Mouse (Mus musculus): ENCODE data around the gene Slc25a36. TPM values are rescaled to one million over a fixed set of nuclear protein-coding genes. Genes with fewer than 3 reads are reported as not detected.

Slc25a36 gene
- polyA plus RNA-seq, 1 experiment from 2014 or later = 74.2 TPM

GRCm38 (mm10) chr9:97141723-97142122, 30.8 kb upstream of the Slc25a36 start:
- Histone ChIP-seq H3K4me1 (ENCODE audit: control insufficient read depth, insufficient read depth, low read length) (no peaks in the 10 kb centered on the region), H3K27me3 (ENCODE audit: control insufficient read depth, insufficient read depth, low read length) (no peaks in the 10 kb centered on the region), H3K27ac (ENCODE audit: low read length) (no peak overlapping the region), H3K9ac (ENCODE audit: low read length) (no peak overlapping the region), H3K4me3 (replicated peaks; ENCODE audit: low read length) (no peak overlapping the region), H3K9me3 (replicated peaks; ENCODE audit: control insufficient read depth, low read length) (no peaks in the 10 kb centered on the region), H3K36me3 (ENCODE audit: control insufficient read depth, insufficient read depth, low read length) (no peaks in the 10 kb centered on the region), H3K4me2 (ENCODE audit: low read depth, low read length) (no peak overlapping the region)
- ATAC-seq (ENCODE audit: insufficient read depth, low FRiP score) = no peak
- WGBS = 67% methylated on average over 2 of the region's 2 CpGs

DNA sequence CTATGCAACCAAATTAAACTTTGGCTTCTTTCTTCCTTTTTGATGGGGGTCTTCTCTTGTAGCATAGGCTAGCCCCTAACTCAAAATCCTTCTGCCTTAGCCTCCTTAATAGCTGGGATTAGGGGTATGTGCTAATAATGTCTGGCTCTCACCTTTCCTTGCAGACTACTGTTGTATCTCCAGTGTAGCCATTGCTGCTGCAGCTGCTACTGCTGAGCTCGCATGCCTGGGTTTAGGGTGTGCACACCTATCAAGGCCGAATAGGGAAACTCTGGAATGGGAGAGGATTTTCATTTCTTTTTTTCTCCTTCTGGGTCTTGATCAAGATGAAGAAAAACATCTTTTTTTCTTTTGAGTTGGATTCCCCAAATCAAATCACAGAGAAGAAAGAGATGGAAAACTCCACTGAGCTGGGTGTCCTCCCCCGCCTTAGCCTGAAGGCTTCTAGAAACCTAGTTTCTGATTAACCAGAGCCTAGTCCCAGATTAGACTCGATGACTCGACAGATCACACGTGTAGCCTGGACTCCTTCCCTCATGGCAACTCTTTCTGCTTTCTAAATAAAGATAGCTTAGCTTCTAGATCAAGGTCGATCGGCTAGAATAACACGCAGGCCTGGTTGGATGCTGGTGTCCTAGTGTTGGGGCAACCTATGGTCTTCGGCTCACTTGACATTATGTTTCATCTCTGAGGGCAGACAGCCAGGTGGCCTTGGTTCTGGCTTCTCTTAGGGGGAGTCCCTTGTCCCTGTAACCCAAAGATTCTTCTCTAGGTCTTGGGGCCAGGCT, 29.4 kb upstream of the Slc25a36 start:
- Histone ChIP-seq H3K4me1 (ENCODE audit: control insufficient read depth, insufficient read depth, low read length) (no peaks in the 10 kb centered on the region), H3K4me3 (replicated peaks; ENCODE audit: low read length) (no peak overlapping the region), H3K27me3 (ENCODE audit: control insufficient read depth, insufficient read depth, low read length) (no peaks in the 10 kb centered on the region), H3K9me3 (replicated peaks; ENCODE audit: control insufficient read depth, low read length) (no peaks in the 10 kb centered on the region), H3K4me2 (ENCODE audit: low read depth, low read length) (no peak overlapping the region), H3K9ac (ENCODE audit: low read length) (no peak overlapping the region), H3K36me3 (ENCODE audit: control insufficient read depth, insufficient read depth, low read length) (no peaks in the 10 kb centered on the region), H3K27ac (ENCODE audit: low read length) (no peak overlapping the region)
- 73% methylated on average over 10 of the region's 10 CpGs for WGBS
- ATAC-seq (ENCODE audit: insufficient read depth, low FRiP score) = peak; percentile 40

DNA sequence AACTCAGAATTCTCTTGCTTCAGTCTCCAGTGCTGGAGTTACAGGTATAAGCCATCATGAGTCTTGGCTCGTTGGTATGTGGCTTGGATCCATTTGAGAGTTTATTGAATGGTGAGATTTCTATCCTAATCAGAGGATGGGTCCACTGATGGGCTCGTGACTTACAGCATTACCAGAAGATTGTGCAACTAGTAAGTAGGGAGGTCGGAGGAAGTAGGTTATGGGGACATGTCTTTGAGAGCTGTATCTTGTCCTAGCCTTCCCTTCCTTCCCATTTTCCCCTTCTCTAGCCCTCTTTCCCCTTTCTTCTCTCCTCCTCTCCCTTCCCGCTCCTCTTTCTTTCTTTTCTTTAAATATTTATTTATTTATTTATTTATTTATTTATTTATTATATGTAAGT, 26.7 kb upstream of the Slc25a36 start:
- Histone ChIP-seq H3K9ac (ENCODE audit: low read length) (no peak overlapping the region), H3K36me3 (ENCODE audit: control insufficient read depth, insufficient read depth, low read length) (no peaks in the 10 kb centered on the region), H3K27me3 (ENCODE audit: control insufficient read depth, insufficient read depth, low read length) (no peaks in the 10 kb centered on the region), H3K27ac (ENCODE audit: low read length) (no peak overlapping the region), H3K4me1 (ENCODE audit: control insufficient read depth, insufficient read depth, low read length) (no peaks in the 10 kb centered on the region), H3K4me3 (replicated peaks; ENCODE audit: low read length) (no peak overlapping the region), H3K4me2 (ENCODE audit: low read depth, low read length) (no peak overlapping the region), H3K9me3 (replicated peaks; ENCODE audit: control insufficient read depth, low read length) (no peaks in the 10 kb centered on the region)
- WGBS = 86% methylated on average over 4 of the region's 4 CpGs
- no peak for ATAC-seq (ENCODE audit: insufficient read depth, low FRiP score)

DNA sequence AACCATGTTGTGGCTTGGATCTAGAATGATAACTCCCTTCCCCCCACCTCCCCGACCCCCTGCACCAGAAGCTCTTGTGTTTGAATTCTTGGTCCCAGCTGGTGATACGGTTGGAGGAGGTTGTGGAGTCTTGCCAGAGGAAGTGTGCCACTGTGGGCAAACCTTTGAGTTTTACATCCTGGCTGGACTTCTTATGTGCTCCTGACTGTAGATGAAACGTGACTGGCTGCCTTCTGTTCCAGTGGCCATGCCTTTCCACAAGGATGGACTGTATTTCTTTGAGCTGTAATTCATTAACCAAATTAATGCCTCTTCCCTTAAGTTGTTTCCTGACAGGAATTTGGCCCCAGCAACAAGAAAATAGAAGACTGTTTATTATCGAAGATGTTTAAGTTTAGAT, 26.2 kb upstream of the Slc25a36 start:
- Histone ChIP-seq H3K27me3 (ENCODE audit: control insufficient read depth, insufficient read depth, low read length) (no peaks in the 10 kb centered on the region), H3K4me2 (ENCODE audit: low read depth, low read length) (no peak overlapping the region), H3K9me3 (replicated peaks; ENCODE audit: control insufficient read depth, low read length) (no peaks in the 10 kb centered on the region), H3K4me1 (ENCODE audit: control insufficient read depth, insufficient read depth, low read length) (no peaks in the 10 kb centered on the region), H3K9ac (ENCODE audit: low read length) (no peak overlapping the region), H3K4me3 (replicated peaks; ENCODE audit: low read length) (no peak overlapping the region), H3K36me3 (ENCODE audit: control insufficient read depth, insufficient read depth, low read length) (no peaks in the 10 kb centered on the region), H3K27ac (ENCODE audit: low read length) (no peak overlapping the region)
- no peak for ATAC-seq (ENCODE audit: insufficient read depth, low FRiP score)
- 77% methylated on average over 4 of the region's 4 CpGs for WGBS

DNA sequence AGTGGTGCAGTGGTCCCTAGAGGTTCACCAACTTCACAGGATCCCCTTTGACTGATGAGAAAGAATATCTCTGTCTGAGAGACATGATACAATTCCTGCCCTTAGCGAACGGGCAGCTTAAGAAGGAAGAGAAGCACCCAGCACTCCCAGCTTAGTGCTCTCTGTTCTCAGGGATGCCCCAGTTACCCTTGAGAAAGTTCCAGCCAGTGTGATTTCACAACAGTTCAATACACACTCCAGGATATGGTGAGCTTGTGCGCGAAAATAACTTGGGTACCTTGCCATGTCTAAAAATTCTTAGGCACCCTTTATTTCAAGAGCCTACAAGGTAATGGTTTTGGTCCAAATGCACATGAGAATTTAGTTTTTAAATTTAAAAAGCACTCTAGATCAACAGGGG, 24.9 kb upstream of the Slc25a36 start:
- H3K4me3 ChIP-seq (replicated peaks; ENCODE audit: low read length) = no peak overlapping the region
- H3K4me1 ChIP-seq (ENCODE audit: control insufficient read depth, insufficient read depth, low read length) = no peaks in the 10 kb centered on the region
- no peaks in the 10 kb centered on the region for H3K9me3 ChIP-seq (replicated peaks; ENCODE audit: control insufficient read depth, low read length)
- H3K27me3 ChIP-seq (ENCODE audit: control insufficient read depth, insufficient read depth, low read length) = no peaks in the 10 kb centered on the region
- H3K27ac ChIP-seq (ENCODE audit: low read length) = no peak overlapping the region
- ATAC-seq (ENCODE audit: insufficient read depth, low FRiP score) = no peak
- no peaks in the 10 kb centered on the region for H3K36me3 ChIP-seq (ENCODE audit: control insufficient read depth, insufficient read depth, low read length)
- no peak overlapping the region for H3K4me2 ChIP-seq (ENCODE audit: low read depth, low read length)
- H3K9ac ChIP-seq (ENCODE audit: low read length) = no peak overlapping the region
- 93% methylated on average over 4 of the region's 4 CpGs for WGBS

DNA sequence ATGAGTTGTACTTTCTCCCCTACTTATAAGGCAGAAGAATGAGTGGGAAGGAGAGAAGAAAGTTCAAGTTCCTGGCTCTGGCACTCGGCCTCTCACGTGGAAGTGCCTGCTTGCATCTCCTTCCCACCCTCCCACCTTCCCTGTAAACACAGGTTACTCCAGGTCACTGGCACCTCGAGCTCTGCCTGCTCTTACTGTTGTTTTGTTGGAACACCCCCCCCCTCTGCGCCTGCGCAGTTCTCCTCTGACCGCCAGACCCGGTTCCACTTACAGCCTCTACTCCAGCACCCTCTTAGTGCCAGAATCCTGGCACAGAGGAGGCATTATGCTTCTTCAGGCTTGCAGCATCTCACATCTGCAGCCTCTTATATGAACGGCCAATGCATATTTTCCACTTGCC, 22.2 kb upstream of the Slc25a36 start:
- H3K4me2 ChIP-seq (ENCODE audit: low read depth, low read length) = no peak overlapping the region
- H3K4me1 ChIP-seq (ENCODE audit: control insufficient read depth, insufficient read depth, low read length) = no peaks in the 10 kb centered on the region
- H3K27me3 ChIP-seq (ENCODE audit: control insufficient read depth, insufficient read depth, low read length) = no peaks in the 10 kb centered on the region
- no peak overlapping the region for H3K27ac ChIP-seq (ENCODE audit: low read length)
- H3K4me3 ChIP-seq (replicated peaks; ENCODE audit: low read length) = no peak overlapping the region
- H3K9me3 ChIP-seq (replicated peaks; ENCODE audit: control insufficient read depth, low read length) = no peaks in the 10 kb centered on the region
- no peak for ATAC-seq (ENCODE audit: insufficient read depth, low FRiP score)
- no peak overlapping the region for H3K9ac ChIP-seq (ENCODE audit: low read length)
- H3K36me3 ChIP-seq (ENCODE audit: control insufficient read depth, insufficient read depth, low read length) = no peaks in the 10 kb centered on the region
- WGBS = 43% methylated on average over 8 of the region's 8 CpGs

- Histone ChIP-seq H3K27me3 (ENCODE audit: control insufficient read depth, insufficient read depth, low read length) (no peaks in the 10 kb centered on the region), H3K4me2 (ENCODE audit: low read depth, low read length) (no peak overlapping the region), H3K4me1 (ENCODE audit: control insufficient read depth, insufficient read depth, low read length) (no peaks in the 10 kb centered on the region), H3K27ac (ENCODE audit: low read length) (no peak overlapping the region), H3K4me3 (replicated peaks; ENCODE audit: low read length) (no peak overlapping the region), H3K9me3 (replicated peaks; ENCODE audit: control insufficient read depth, low read length) (no peaks in the 10 kb centered on the region), H3K9ac (ENCODE audit: low read length) (no peak overlapping the region), H3K36me3 (ENCODE audit: control insufficient read depth, insufficient read depth, low read length) (no peaks in the 10 kb centered on the region)
- no peak for ATAC-seq (ENCODE audit: insufficient read depth, low FRiP score)
- 78% methylated on average over 5 of the region's 5 CpGs for WGBS
Observed at GRCm38 (mm10) chr9:97130001-97130400, 19.0 kb upstream of the Slc25a36 start.

- H3K27ac ChIP-seq (ENCODE audit: low read length) = peak overlapping the region; percentile 60; the same call in 1 of the 2 replicates
- H3K27me3 ChIP-seq (ENCODE audit: control insufficient read depth, insufficient read depth, low read length) = no peaks in the 10 kb centered on the region
- 39% methylated on average over 23 of the region's 23 CpGs for whole genome bisulfite sequencing
- no peak overlapping the region for H3K4me3 ChIP-seq (replicated peaks; ENCODE audit: low read length)
- no peak overlapping the region for H3K9ac ChIP-seq (ENCODE audit: low read length)
- no peaks in the 10 kb centered on the region for H3K9me3 ChIP-seq (replicated peaks; ENCODE audit: control insufficient read depth, low read length)
- H3K36me3 ChIP-seq (ENCODE audit: control insufficient read depth, insufficient read depth, low read length) = no peaks in the 10 kb centered on the region
- H3K4me2 ChIP-seq (ENCODE audit: low read depth, low read length) = peak overlapping the region; percentile 27
- ATAC-seq (ENCODE audit: insufficient read depth, low FRiP score) = peak; percentile 82
- no peaks in the 10 kb centered on the region for H3K4me1 ChIP-seq (ENCODE audit: control insufficient read depth, insufficient read depth, low read length)
Observed at GRCm38 (mm10) chr9:97123934-97124692, 13.2 kb upstream of the Slc25a36 start.

DNA sequence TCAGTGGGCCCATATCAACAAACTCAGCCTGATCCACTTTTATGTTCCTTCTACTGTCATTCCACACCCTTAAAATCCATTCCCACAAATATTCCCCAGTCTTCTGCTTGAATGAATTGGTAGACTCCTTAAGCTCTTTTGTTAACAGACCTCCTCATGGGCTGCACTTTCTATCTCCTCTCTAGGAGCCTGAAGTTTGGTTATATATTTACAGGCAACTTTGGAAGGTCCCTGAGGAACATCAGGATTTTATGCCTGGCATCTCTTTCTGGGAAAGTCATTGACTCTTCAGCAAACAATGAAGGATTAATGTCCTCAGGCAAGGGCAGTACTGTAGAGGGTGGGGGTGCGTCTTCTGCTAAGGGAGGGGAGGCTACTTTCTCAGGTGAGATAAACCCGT, 10.5 kb upstream of the Slc25a36 start:
- Histone ChIP-seq H3K4me2 (ENCODE audit: low read depth, low read length) (no peak overlapping the region), H3K27ac (ENCODE audit: low read length) (no peak overlapping the region), H3K9ac (ENCODE audit: low read length) (no peak overlapping the region), H3K27me3 (ENCODE audit: control insufficient read depth, insufficient read depth, low read length) (no peaks in the 10 kb centered on the region), H3K4me1 (ENCODE audit: control insufficient read depth, insufficient read depth, low read length) (no peaks in the 10 kb centered on the region), H3K9me3 (replicated peaks; ENCODE audit: control insufficient read depth, low read length) (no peaks in the 10 kb centered on the region), H3K36me3 (ENCODE audit: control insufficient read depth, insufficient read depth, low read length) (no peaks in the 10 kb centered on the region), H3K4me3 (replicated peaks; ENCODE audit: low read length) (no peak overlapping the region)
- ATAC-seq (ENCODE audit: insufficient read depth, low FRiP score) = no peak
- WGBS = 73% methylated on average over 2 of the region's 2 CpGs

All from stomach, embryonic 16.5 days (tissue).